Mouse (Mus musculus): ENCODE data around the gene Dcun1d4.

Dcun1d4 gene

GRCm38 (mm10) chr5:73491837-73492720 lies 11.3 kb downstream of the Dcun1d4 start:
- in situ Hi-C loops (cut with MboI; ENCODE audit: low pct_unique_long_range_greater_than_20kb in 1 of 2, low sequenced_read_pairs in 2 of 2, unreplicated experiment in 1 of 2) = no loop called here

- in situ Hi-C loops (cut with MboI; ENCODE audit: low pct_unique_long_range_greater_than_20kb in 1 of 2, low sequenced_read_pairs in 2 of 2, unreplicated experiment in 1 of 2) = no loop called here
Observed at GRCm38 (mm10) chr5:73497401-73497800, 16.6 kb downstream of the Dcun1d4 start.

- in situ Hi-C loops (cut with MboI; ENCODE audit: low pct_unique_long_range_greater_than_20kb in 1 of 2, low sequenced_read_pairs in 2 of 2, unreplicated experiment in 1 of 2) = no loop called here
Observed at GRCm38 (mm10) chr5:73498559-73498958, 17.8 kb downstream of the Dcun1d4 start.

GRCm38 (mm10) chr5:73500867-73501440 lies 20.2 kb downstream of the Dcun1d4 start:
- in situ Hi-C loops (cut with MboI; ENCODE audit: low pct_unique_long_range_greater_than_20kb in 1 of 2, low sequenced_read_pairs in 2 of 2, unreplicated experiment in 1 of 2) = no loop called here

GRCm38 (mm10) chr5:73502422-73502821 lies 21.6 kb downstream of the Dcun1d4 start:
- in situ Hi-C loops (cut with MboI; ENCODE audit: low pct_unique_long_range_greater_than_20kb in 1 of 2, low sequenced_read_pairs in 2 of 2, unreplicated experiment in 1 of 2) = no loop called here

GRCm38 (mm10) chr5:73503015-73503757 lies 22.4 kb downstream of the Dcun1d4 start:
- in situ Hi-C loops (cut with MboI; ENCODE audit: low pct_unique_long_range_greater_than_20kb in 1 of 2, low sequenced_read_pairs in 2 of 2, unreplicated experiment in 1 of 2) = no loop called here

GRCm38 (mm10) chr5:73511074-73511473 lies 30.3 kb downstream of the Dcun1d4 start:
- in situ Hi-C loops (cut with MboI; ENCODE audit: low pct_unique_long_range_greater_than_20kb in 1 of 2, low sequenced_read_pairs in 2 of 2, unreplicated experiment in 1 of 2) = no loop called here

- in situ Hi-C loops (cut with MboI; ENCODE audit: low pct_unique_long_range_greater_than_20kb in 1 of 2, low sequenced_read_pairs in 2 of 2, unreplicated experiment in 1 of 2) = no loop called here
Observed at GRCm38 (mm10) chr5:73512241-73512640, 31.4 kb downstream of the Dcun1d4 start.

- in situ Hi-C loops (cut with MboI; ENCODE audit: low pct_unique_long_range_greater_than_20kb in 1 of 2, low sequenced_read_pairs in 2 of 2, unreplicated experiment in 1 of 2) = no loop called here
Observed at GRCm38 (mm10) chr5:73512661-73513060, 31.9 kb downstream of the Dcun1d4 start.

GRCm38 (mm10) chr5:73514202-73514601 lies 33.4 kb downstream of the Dcun1d4 start:
- in situ Hi-C loops (cut with MboI; ENCODE audit: low pct_unique_long_range_greater_than_20kb in 1 of 2, low sequenced_read_pairs in 2 of 2, unreplicated experiment in 1 of 2) = no loop called here

GRCm38 (mm10) chr5:73517299-73517698 lies 36.5 kb downstream of the Dcun1d4 start:
- in situ Hi-C loops (cut with MboI; ENCODE audit: low pct_unique_long_range_greater_than_20kb in 1 of 2, low sequenced_read_pairs in 2 of 2, unreplicated experiment in 1 of 2) = no loop called here

GRCm38 (mm10) chr5:73518424-73519211 lies 37.8 kb downstream of the Dcun1d4 start:
- in situ Hi-C loops (cut with MboI; ENCODE audit: low pct_unique_long_range_greater_than_20kb in 1 of 2, low sequenced_read_pairs in 2 of 2, unreplicated experiment in 1 of 2) = no loop called here

GRCm38 (mm10) chr5:73520787-73521186 lies 40.0 kb downstream of the Dcun1d4 start:
- in situ Hi-C loops (cut with MboI; ENCODE audit: low pct_unique_long_range_greater_than_20kb in 1 of 2, low sequenced_read_pairs in 2 of 2, unreplicated experiment in 1 of 2) = no loop called here

- in situ Hi-C loops (cut with MboI; ENCODE audit: low pct_unique_long_range_greater_than_20kb in 1 of 2, low sequenced_read_pairs in 2 of 2, unreplicated experiment in 1 of 2) = no loop called here
Observed at GRCm38 (mm10) chr5:73523227-73523626, 42.4 kb downstream of the Dcun1d4 start.

GRCm38 (mm10) chr5:73524300-73525000 lies 43.6 kb downstream of the Dcun1d4 start:
- in situ Hi-C loops (cut with MboI; ENCODE audit: low pct_unique_long_range_greater_than_20kb in 1 of 2, low sequenced_read_pairs in 2 of 2, unreplicated experiment in 1 of 2) = no loop called here

GRCm38 (mm10) chr5:73532222-73532621 lies 51.4 kb downstream of the Dcun1d4 start:
- in situ Hi-C loops (cut with MboI; ENCODE audit: low pct_unique_long_range_greater_than_20kb in 1 of 2, low sequenced_read_pairs in 2 of 2, unreplicated experiment in 1 of 2) = no loop called here

GRCm38 (mm10) chr5:73532879-73533278 lies 52.1 kb downstream of the Dcun1d4 start:
- in situ Hi-C loops (cut with MboI; ENCODE audit: low pct_unique_long_range_greater_than_20kb in 1 of 2, low sequenced_read_pairs in 2 of 2, unreplicated experiment in 1 of 2) = no loop called here

GRCm38 (mm10) chr5:73537669-73538068 lies 56.9 kb downstream of the Dcun1d4 start:
- in situ Hi-C loops (cut with MboI; ENCODE audit: low pct_unique_long_range_greater_than_20kb in 1 of 2, low sequenced_read_pairs in 2 of 2, unreplicated experiment in 1 of 2) = no loop called here

All from mouse embryonic stem cell (cell line).